8 mouse cellular contexts compared by ENCODE assay signal in the genomic region with DNA sequence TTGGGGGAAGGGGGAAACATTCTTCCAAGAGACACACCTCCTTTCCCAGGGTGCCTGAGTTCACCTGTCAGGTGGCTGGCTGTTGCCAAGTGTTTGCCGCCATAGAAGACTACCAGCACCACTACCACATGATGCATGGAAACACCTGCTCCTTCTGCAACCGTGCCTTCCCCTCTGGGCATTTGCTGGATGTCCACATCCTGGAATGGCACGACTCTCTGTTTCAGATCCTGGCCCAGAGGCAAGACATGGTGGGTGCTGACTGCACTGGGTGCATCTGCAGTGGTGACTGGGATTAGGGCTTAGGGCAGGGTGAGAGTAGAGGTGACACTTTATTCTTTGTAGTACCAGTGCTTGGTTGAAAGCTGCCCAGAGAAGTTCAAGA. TPM values are rescaled to one million over a fixed set of nuclear protein-coding genes. Genes with fewer than 3 reads are reported as not detected.
DNase-seq lines count a peak whose midpoint lies in the region; ATAC-seq and TF ChIP-seq lines count a peak whose summit lies in the region.

No protein-coding gene starts in this region.

- H3K4me1 ChIP-seq in heart, embryonic 10.5 days = peaks cover 15% of the 10 kb centered on the region
- H3K4me1 ChIP-seq in ES-E14 (ENCODE audit: control insufficient read depth in 2 of 2, insufficient read depth in 2 of 2, low read length in 2 of 2, poor library complexity in 1 of 2) = peaks cover 0 to 5% of the 10 kb centered on the region in 2 experiments; a peak in 1 of 4 replicates
- peaks cover 26% of the 10 kb centered on the region for H3K4me1 ChIP-seq in hindbrain, embryonic 10.5 days (replicated peaks)
- H3K4me1 ChIP-seq in midbrain, embryonic 11.5 days (ENCODE audit: control insufficient read depth, insufficient read depth, low read length) = peaks cover 14% of the 10 kb centered on the region

- no peak overlapping the region for H3K27ac ChIP-seq in heart, embryonic 10.5 days
- no peak overlapping the region for H3K27ac ChIP-seq in ES-E14 (ENCODE audit: insufficient read depth, low read depth, low read length, poor library complexity, severe bottlenecking)
- peak overlapping the region; percentile 96 for H3K27ac ChIP-seq in hindbrain, embryonic 10.5 days
- H3K27ac ChIP-seq in midbrain, embryonic 11.5 days (ENCODE audit: low read depth, low read length) = no peak overlapping the region

- 59% methylated on average over 3 of the region's 3 CpGs for WGBS in heart, embryonic 10.5 days
- 61% methylated on average over 3 of the region's 3 CpGs for WGBS in hindbrain, embryonic 10.5 days
- WGBS in midbrain, embryonic 11.5 days = 60% methylated on average over 3 of the region's 3 CpGs

- peak overlapping the region; percentile 82 for H3K4me2 ChIP-seq in midbrain, embryonic 11.5 days

- H3K27me3 ChIP-seq in heart, embryonic 10.5 days (ENCODE audit: insufficient read depth, poor library complexity, severe bottlenecking) = no peaks in the 10 kb centered on the region
- H3K27me3 ChIP-seq in hindbrain, embryonic 10.5 days (ENCODE audit: insufficient read depth, poor library complexity, severe bottlenecking) = no peaks in the 10 kb centered on the region
- H3K27me3 ChIP-seq in midbrain, embryonic 11.5 days (ENCODE audit: control insufficient read depth, insufficient read depth, low read length) = no peaks in the 10 kb centered on the region

- no peak overlapping the region for H3K9ac ChIP-seq in ES-E14 (ENCODE audit: insufficient read depth, low read depth, low read length, poor library complexity, severe bottlenecking)
- H3K9ac ChIP-seq in midbrain, embryonic 11.5 days (ENCODE audit: low read length) = peak overlapping the region; percentile 88; the same call in 1 of the 2 replicates

- H3K9me3 ChIP-seq in heart, embryonic 10.5 days = no peaks in the 10 kb centered on the region
- H3K9me3 ChIP-seq in ES-E14 (ENCODE audit: control insufficient read depth, insufficient read depth, low read depth, low read length) = no peaks in the 10 kb centered on the region
- no peaks in the 10 kb centered on the region for H3K9me3 ChIP-seq in hindbrain, embryonic 10.5 days
- H3K9me3 ChIP-seq in midbrain, embryonic 11.5 days (ENCODE audit: control insufficient read depth, low read length) = no peaks in the 10 kb centered on the region

- H3K36me3 ChIP-seq in heart, embryonic 10.5 days = peaks cover 31% of the 10 kb centered on the region
- peaks cover 14% of the 10 kb centered on the region; the same call in 1 of the 2 replicates for H3K36me3 ChIP-seq in ES-E14 (ENCODE audit: control insufficient read depth, insufficient read depth, low read length, poor library complexity, severe bottlenecking)
- peaks cover 58% of the 10 kb centered on the region for H3K36me3 ChIP-seq in hindbrain, embryonic 10.5 days
- H3K36me3 ChIP-seq in midbrain, embryonic 11.5 days (ENCODE audit: control insufficient read depth, insufficient read depth, low read length) = peaks cover 3% of the 10 kb centered on the region; the same call in 1 of the 2 replicates

- ATAC-seq in midbrain, embryonic 11.5 days (ENCODE audit: low FRiP score) = no peak

- intact Hi-C loops in heart, postnatal 36 days (cut with DNase I) = loop anchor here (5.0 kb wide), 2 partner anchors 85 to 100 kb away; a partner anchor contains a TSS

- H3K4me3 ChIP-seq in heart, embryonic 10.5 days = peak overlapping the region; percentile 89
- peak overlapping the region; percentile 89 to 95 for H3K4me3 ChIP-seq in ES-E14 (ENCODE audit: insufficient read depth in 1 of 2, low read depth in 1 of 2, low read length in 2 of 2, poor library complexity in 1 of 2, severe bottlenecking in 1 of 2)
- H3K4me3 ChIP-seq in hindbrain, embryonic 10.5 days = peak overlapping the region; percentile 83
- H3K4me3 ChIP-seq in midbrain, embryonic 11.5 days (ENCODE audit: low read depth, low read length) = peak overlapping the region; percentile 86

- no peak for DNase-seq in heart, embryonic 10.5 days (ENCODE audit: low spot score)
- DNase-seq in heart, postnatal 36 days = no peak
- DNase-seq in ES-E14 (ENCODE audit: low read depth, low spot score) = no peak
- no peak for DNase-seq in hindbrain, embryonic 10.5 days (ENCODE audit: low spot score)
- no peak for DNase-seq in midbrain, embryonic 11.5 days (ENCODE audit: low spot score, missing footprints)
- DNase-seq in ovary, postnatal 10 days (ENCODE audit: low spot score) = no peak
- DNase-seq in thymus, postnatal 14 days = no peak
- no peak for DNase-seq in kidney, postnatal 36 days

- in situ Hi-C loops in ES-E14 (cut with MboI; ENCODE audit: low sequenced_read_pairs in 2 of 2, unreplicated experiment in 2 of 2) = no loop called here

TF ChIP-seq in ES-E14, 5 proteins besides CTCF, POLR2A, EP300 and RAD21:
- TF ChIP-seq ZNF384 (IDR thresholded peaks at IDR 0.05; ENCODE audit: low read depth, low read length) (no peak), MAFK (IDR thresholded peaks at IDR 0.05; ENCODE audit: insufficient read depth, low read depth, low read length) (no peak), ZC3H11A (IDR thresholded peaks at IDR 0.05; ENCODE audit: borderline replicate concordance, low read depth, low read length) (no peak), CHD2 (IDR thresholded peaks at IDR 0.05; ENCODE audit: low read depth, low read length) (no peak)

RNA-seq across cellular contexts. Expression of a gene that starts 0.7 kb away (rescaled TPM):
- 50.8 and 55.4 TPM in 2 replicates for polyA plus RNA-seq in heart, embryonic 10.5 days (2016; fragmentation: Nextera tagmentation; extraction: Ambion mirVana)
- 10 to 100 TPM; 26.9 to 34.4 TPM for total RNA-seq in heart, postnatal 36 days (2021)
- 28.1 and 29.0 TPM in 2 replicates for total RNA-seq in ES-E14 (2012; rRNA removed)
- polyA plus RNA-seq in hindbrain, embryonic 10.5 days (2016; fragmentation: Nextera tagmentation; extraction: Ambion mirVana) = 82.2 and 82.5 TPM in 2 replicates
- 58.9 and 62.6 TPM in 2 replicates for polyA plus RNA-seq in midbrain, embryonic 11.5 days (2014; fragmentation: Nextera tagmentation; extraction: Ambion mirVana)

RNA-seq across cellular contexts. Expression of a gene that starts 1.0 kb away (rescaled TPM):
- 36.8 and 36.9 TPM in 2 replicates for polyA plus RNA-seq in heart, embryonic 10.5 days (2016; fragmentation: Nextera tagmentation; extraction: Ambion mirVana)
- 10 to 100 TPM; 10.1 to 12.4 TPM for total RNA-seq in heart, postnatal 36 days (2021)
- total RNA-seq in ES-E14 (2012; rRNA removed) = 27.1 and 29.6 TPM in 2 replicates
- polyA plus RNA-seq in hindbrain, embryonic 10.5 days (2016; fragmentation: Nextera tagmentation; extraction: Ambion mirVana) = 48.3 and 53.1 TPM in 2 replicates
- 36.3 and 43.1 TPM in 2 replicates for polyA plus RNA-seq in midbrain, embryonic 11.5 days (2014; fragmentation: Nextera tagmentation; extraction: Ambion mirVana)

RNA-seq across cellular contexts. Expression of a gene that starts 11.7 kb away (rescaled TPM):
- polyA plus RNA-seq in heart, embryonic 10.5 days (2016; fragmentation: Nextera tagmentation; extraction: Ambion mirVana) = not detected in 2 replicates
- not detected for total RNA-seq in heart, postnatal 36 days (2021)
- 0.16 and 0.27 TPM in 2 replicates for total RNA-seq in ES-E14 (2012; rRNA removed)
- 95.9 and 105 TPM in 2 replicates for polyA plus RNA-seq in hindbrain, embryonic 10.5 days (2016; fragmentation: Nextera tagmentation; extraction: Ambion mirVana)
- 6.1 and 8.0 TPM in 2 replicates for polyA plus RNA-seq in midbrain, embryonic 11.5 days (2014; fragmentation: Nextera tagmentation; extraction: Ambion mirVana)

RNA-seq across cellular contexts. Expression of a gene that starts 44.8 kb away (rescaled TPM):
- polyA plus RNA-seq in heart, embryonic 10.5 days (2016; fragmentation: Nextera tagmentation; extraction: Ambion mirVana) = 0.57 and 1.3 TPM in 2 replicates
- under 1 TPM; 0.49 to 0.61 TPM for total RNA-seq in heart, postnatal 36 days (2021)
- total RNA-seq in ES-E14 (2012; rRNA removed) = 7.6 and 8.3 TPM in 2 replicates
- polyA plus RNA-seq in hindbrain, embryonic 10.5 days (2016; fragmentation: Nextera tagmentation; extraction: Ambion mirVana) = 2.4 and 4.1 TPM in 2 replicates
- 1.8 TPM in 2 replicates for polyA plus RNA-seq in midbrain, embryonic 11.5 days (2014; fragmentation: Nextera tagmentation; extraction: Ambion mirVana)

RNA-seq across cellular contexts. Expression of a gene that starts 45.2 kb away (rescaled TPM):
- polyA plus RNA-seq in heart, embryonic 10.5 days (2016; fragmentation: Nextera tagmentation; extraction: Ambion mirVana) = 0.30 and 0.45 TPM in 2 replicates
- total RNA-seq in heart, postnatal 36 days (2021) = not detected
- 0.26 TPM in 1 of 2 replicates, not detected in the other for total RNA-seq in ES-E14 (2012; rRNA removed)
- 2.7 and 7.2 TPM in 2 replicates for polyA plus RNA-seq in hindbrain, embryonic 10.5 days (2016; fragmentation: Nextera tagmentation; extraction: Ambion mirVana)
- 7.6 and 8.8 TPM in 2 replicates for polyA plus RNA-seq in midbrain, embryonic 11.5 days (2014; fragmentation: Nextera tagmentation; extraction: Ambion mirVana)

Comparison
In these comparisons a context has a peak if more than half of its experiments do, and no peak if none do; other contexts are left out.
1. RNA of a gene that starts 11.7 kb away (polyA plus RNA-seq): 95.9 to 105 TPM in hindbrain, embryonic 10.5 days; 6.1 to 8.0 TPM in midbrain, embryonic 11.5 days and not detected in heart, embryonic 10.5 days; every median in the first group is over 10 times any median in the second.
2. Peak in every context shown above with its lines, with median percentiles within 50 percentile points of each other: H3K4me3 ChIP-seq.